In genomic region chr13:116528289-116528688, GRCm38 (mm10) we compare ENCODE assay signal across 10 mouse cellular contexts.
"Had no signal": no experiment of that assay in that cellular context is flagged by ENCODE, and none has a peak within 500 bp of the region (broad histone marks: within the 10 kb centered on the region; RNA-seq: fewer than 3 reads in every experiment).

No protein-coding gene starts in this region.

- DNase-seq: kidney, adult 18-20 months; kidney, postnatal 25 days; lung, postnatal 14 days; thymus, postnatal 36 days had no signal

- H3K36me3 ChIP-seq: limb, embryonic 15.5 days; liver, embryonic 12.5 days; lung, embryonic 15.5 days; midbrain, embryonic 13.5 days; neural tube, embryonic 12.5 days; stomach, embryonic 15.5 days had no signal

- H3K27ac ChIP-seq: limb, embryonic 15.5 days; liver, embryonic 12.5 days; lung, embryonic 15.5 days; midbrain, embryonic 13.5 days; neural tube, embryonic 12.5 days; stomach, embryonic 15.5 days had no signal

- H3K4me3 ChIP-seq: limb, embryonic 15.5 days; liver, embryonic 12.5 days; lung, embryonic 15.5 days; midbrain, embryonic 13.5 days; neural tube, embryonic 12.5 days; stomach, embryonic 15.5 days had no signal

- H3K27me3 ChIP-seq: limb, embryonic 15.5 days; liver, embryonic 12.5 days; lung, embryonic 15.5 days; neural tube, embryonic 12.5 days; stomach, embryonic 15.5 days had no signal

- H3K4me1 ChIP-seq: limb, embryonic 15.5 days; liver, embryonic 12.5 days; lung, embryonic 15.5 days; stomach, embryonic 15.5 days had no signal

- H3K9me3 ChIP-seq: limb, embryonic 15.5 days; liver, embryonic 12.5 days; lung, embryonic 15.5 days; midbrain, embryonic 13.5 days; neural tube, embryonic 12.5 days; stomach, embryonic 15.5 days had no signal

- H3K9ac ChIP-seq: limb, embryonic 15.5 days; liver, embryonic 12.5 days; lung, embryonic 15.5 days; midbrain, embryonic 13.5 days; neural tube, embryonic 12.5 days; stomach, embryonic 15.5 days had no signal

- ATAC-seq: liver, embryonic 12.5 days; midbrain, embryonic 13.5 days had no signal

- H3K4me2 ChIP-seq: limb, embryonic 15.5 days; liver, embryonic 12.5 days; lung, embryonic 15.5 days; midbrain, embryonic 13.5 days; neural tube, embryonic 12.5 days; stomach, embryonic 15.5 days had no signal
